Mouse (Mus musculus) hindbrain, embryonic 10.5 days (tissue): ENCODE data around the gene Tsc22d4. TPM values are rescaled to one million over a fixed set of nuclear protein-coding genes. Genes with fewer than 3 reads are reported as not detected.
"Not testable (repeated sequence)": the region's sequence is repeated elsewhere in the genome, so short reads cannot be mapped to it uniquely, and the experiment has no call there.

ENCODE experiments used
- DNase-seq: peaks from one replicate; pipeline ENCODE4 v3.0.0-alpha.2; 2017; ENCODE audit warnings: low spot score
- H3K27ac ChIP-seq: fragments of 300-500 bp; sonication (generic); 2 replicates; pipeline ENCODE4 v1.5.1; 2016; ENCODE audit warnings: mild to moderate bottlenecking, moderate library complexity
- H3K27me3 ChIP-seq: fragments of 300-500 bp; sonication (generic); 2 replicates; pipeline ENCODE4 v1.6.1; 2016; ENCODE audit warnings: mild to moderate bottlenecking; ENCODE audit not compliant: poor library complexity, insufficient read depth, severe bottlenecking
- H3K36me3 ChIP-seq: fragments of 300-500 bp; sonication (generic); 2 replicates; pipeline ENCODE4 v1.6.1; 2016; ENCODE audit warnings: mild to moderate bottlenecking, moderate library complexity
- H3K4me1 ChIP-seq: fragments of 300-500 bp; sonication (generic); replicated peaks from 2 replicates; pipeline ENCODE4 v1.6.1; 2016; ENCODE audit warnings: mild to moderate bottlenecking
- H3K4me3 ChIP-seq: fragments of 300-500 bp; sonication (generic); 2 replicates; pipeline ENCODE4 v1.5.1; 2016; ENCODE audit warnings: mild to moderate bottlenecking, moderate library complexity
- H3K9me3 ChIP-seq: fragments of 300-500 bp; sonication (generic); 2 replicates; pipeline ENCODE4 v1.6.1; 2016; ENCODE audit warnings: mild to moderate bottlenecking, moderate library complexity
- WGBS: fragments of 180-500 bp; shearing (Covaris S2); methylation state at CpG from one replicate; pipeline ENCODE4 v1.1.7; 2016; 5-methylcytosine and 5-hydroxymethylcytosine counted together
- polyA plus RNA-seq: library from polyadenylated mRNA; unstranded; fragments of >200 nt; fragmentation: Nextera tagmentation; extraction: Ambion mirVana; gene quantifications from 2 replicates; pipeline ENCODE4 v1.2.1, GENCODE M21; 2016

The Tsc22d4 gene
- polyA plus RNA-seq, 1 experiment from 2014 or later = 86.0 TPM

GRCm38 (mm10) chr5:137746282-137746850 lies 836 bp downstream of the Tsc22d4 start:
- H3K4me1 ChIP-seq = peaks cover 51% of the 10 kb centered on the region
- DNase-seq = peak; percentile 71
- under 1% methylated on average over 20 of the region's 20 CpGs for WGBS

GRCm38 (mm10) chr5:137746851-137747325 lies 1.4 kb downstream of the Tsc22d4 start:
- H3K36me3 ChIP-seq = peaks cover 19% of the 10 kb centered on the region
- peak overlapping the region; percentile 94 for H3K27ac ChIP-seq
- under 1% methylated on average over 16 of the region's 16 CpGs for WGBS
- H3K4me1 ChIP-seq = peaks cover 45% of the 10 kb centered on the region
- H3K4me3 ChIP-seq = peak overlapping the region; percentile 69
- DNase-seq = peak; percentile 19
- no peaks in the 10 kb centered on the region for H3K9me3 ChIP-seq
- H3K27me3 ChIP-seq = peaks cover 4% of the 10 kb centered on the region; the same call in 1 of the 2 replicates

More at GRCm38 (mm10) chr5:137746282-137746850, 836 bp downstream of the Tsc22d4 start:
- peak overlapping the region; percentile 69 for H3K4me3 ChIP-seq
- peak overlapping the region; percentile 94 for H3K27ac ChIP-seq
- peaks cover 4% of the 10 kb centered on the region; the same call in 1 of the 2 replicates for H3K27me3 ChIP-seq
- H3K36me3 ChIP-seq = peaks cover 14% of the 10 kb centered on the region
- H3K9me3 ChIP-seq = no peaks in the 10 kb centered on the region

GRCm38 (mm10) chr5:137747326-137747961 lies 1.9 kb downstream of the Tsc22d4 start:
- peaks cover 42% of the 10 kb centered on the region for H3K4me1 ChIP-seq
- no peaks in the 10 kb centered on the region for H3K9me3 ChIP-seq
- H3K4me3 ChIP-seq = peak overlapping the region; percentile 69
- peak overlapping the region; percentile 94 for H3K27ac ChIP-seq
- H3K27me3 ChIP-seq = no peaks in the 10 kb centered on the region
- peak; percentile 37 for DNase-seq
- peaks cover 24% of the 10 kb centered on the region for H3K36me3 ChIP-seq
- 7% methylated on average over 26 of the region's 26 CpGs for WGBS

- WGBS = 56% methylated on average over 5 of the region's 5 CpGs
- Histone ChIP-seq H3K9me3 (no peaks in the 10 kb centered on the region), H3K27me3 (no peaks in the 10 kb centered on the region), H3K4me3 (peak overlapping the region; percentile 69), H3K27ac (0 out of 2 replicates have a peak overlapping the region, but pooled peaks have one; percentile 41), H3K36me3 (peaks cover 31% of the 10 kb centered on the region), H3K4me1 (peaks cover 46% of the 10 kb centered on the region)
- DNase-seq = no peak
Observed at GRCm38 (mm10) chr5:137748130-137748770, 2.7 kb downstream of the Tsc22d4 start.

- Histone ChIP-seq H3K9me3 (no peaks in the 10 kb centered on the region), H3K4me1 (peaks cover 49% of the 10 kb centered on the region), H3K4me3 (peak overlapping the region; percentile 5; the same call in 1 of the 2 replicates), H3K36me3 (peaks cover 42% of the 10 kb centered on the region), H3K27me3 (no peaks in the 10 kb centered on the region), H3K27ac (peak overlapping the region; percentile 45; the same call in 1 of the 2 replicates)
- WGBS = 80% methylated on average over 6 of the region's 6 CpGs
- no peak for DNase-seq
Observed at GRCm38 (mm10) chr5:137749196-137749836, 3.8 kb downstream of the Tsc22d4 start.

- H3K36me3 ChIP-seq = peaks cover 47% of the 10 kb centered on the region
- not testable (repeated sequence) for H3K9me3 ChIP-seq, H3K27ac ChIP-seq, H3K4me3 ChIP-seq, H3K27me3 ChIP-seq, DNase-seq
- 93% methylated on average over 8 of the region's 8 CpGs for WGBS
- H3K4me1 ChIP-seq = peaks cover 50% of the 10 kb centered on the region
Observed at GRCm38 (mm10) chr5:137750212-137750611, 4.7 kb downstream of the Tsc22d4 start.

- no peak overlapping the region for H3K4me3 ChIP-seq
- H3K4me1 ChIP-seq = peaks cover 45% of the 10 kb centered on the region
- no peak overlapping the region for H3K27ac ChIP-seq
- H3K27me3 ChIP-seq = no peaks in the 10 kb centered on the region
- H3K36me3 ChIP-seq = peaks cover 59% of the 10 kb centered on the region
- 93% methylated on average over 13 of the region's 13 CpGs for WGBS
- H3K9me3 ChIP-seq = no peaks in the 10 kb centered on the region
- no peak for DNase-seq
Observed at GRCm38 (mm10) chr5:137751221-137751887, 5.8 kb downstream of the Tsc22d4 start.

- Histone ChIP-seq H3K27me3 (no peaks in the 10 kb centered on the region), H3K27ac (no peak overlapping the region), H3K4me3 (no peak overlapping the region), H3K4me1 (peaks cover 39% of the 10 kb centered on the region), H3K36me3 (peaks cover 65% of the 10 kb centered on the region), H3K9me3 (no peaks in the 10 kb centered on the region)
- no peak for DNase-seq
- 89% methylated on average over 6 of the region's 6 CpGs for WGBS
Observed at GRCm38 (mm10) chr5:137751988-137752387, 6.5 kb downstream of the Tsc22d4 start.

- Histone ChIP-seq H3K9me3 (no peaks in the 10 kb centered on the region), H3K27ac (no peak overlapping the region), H3K27me3 (no peaks in the 10 kb centered on the region), H3K4me3 (no peak overlapping the region), H3K4me1 (peaks cover 26% of the 10 kb centered on the region), H3K36me3 (peaks cover 71% of the 10 kb centered on the region)
- DNase-seq = no peak
- WGBS = 82% methylated on average over 13 of the region's 13 CpGs
Observed at GRCm38 (mm10) chr5:137753111-137753832, 7.7 kb downstream of the Tsc22d4 start.

- H3K9me3 ChIP-seq = no peaks in the 10 kb centered on the region
- no peak overlapping the region for H3K4me3 ChIP-seq
- H3K4me1 ChIP-seq = peaks cover 23% of the 10 kb centered on the region; the same call in 1 of the 2 replicates
- WGBS = 84% methylated on average over 5 of the region's 5 CpGs
- H3K36me3 ChIP-seq = peaks cover 84% of the 10 kb centered on the region
- H3K27ac ChIP-seq = no peak overlapping the region
- no peaks in the 10 kb centered on the region for H3K27me3 ChIP-seq
- DNase-seq = no peak
Observed at GRCm38 (mm10) chr5:137755425-137755824, 9.9 kb downstream of the Tsc22d4 start.

- Histone ChIP-seq H3K27ac (no peak overlapping the region), H3K4me1 (peaks cover 23% of the 10 kb centered on the region; the same call in 1 of the 2 replicates), H3K36me3 (peaks cover 79% of the 10 kb centered on the region), H3K4me3 (no peak overlapping the region), H3K9me3 (no peaks in the 10 kb centered on the region), H3K27me3 (no peaks in the 10 kb centered on the region)
- no peak for DNase-seq
- WGBS = 87% methylated on average over 3 of the region's 3 CpGs
Observed at GRCm38 (mm10) chr5:137756106-137756505, 10.6 kb downstream of the Tsc22d4 start.
